Mouse (Mus musculus) neutrophil, adult 5-6 weeks (primary cell): Measurements from ENCODE around the gene Prkaa2. TPM values are rescaled to one million over a fixed set of nuclear protein-coding genes. Genes with fewer than 3 reads are reported as not detected.

Experiments
- ATAC-seq: fragments of 151-379, 151-347 bp; 2 replicates; pipeline ENCODE4 v1.8.0; 2017; ENCODE audit warnings: mild to moderate bottlenecking, moderate TSS enrichment; ENCODE audit not compliant: insufficient number of reproducible peaks, poor library complexity, low FRiP score, severe bottlenecking; ENCODE audit errors: extremely low read depth
- total RNA-seq: library from RNA; stranded (forward); fragments of 200-1000 nt; gene quantifications from 2 replicates; pipeline ENCODE4 v1.2.3, GENCODE M21; 2017

The Prkaa2 gene
- 0.12 and 0.25 TPM in 2 replicates for total RNA-seq

DNA sequence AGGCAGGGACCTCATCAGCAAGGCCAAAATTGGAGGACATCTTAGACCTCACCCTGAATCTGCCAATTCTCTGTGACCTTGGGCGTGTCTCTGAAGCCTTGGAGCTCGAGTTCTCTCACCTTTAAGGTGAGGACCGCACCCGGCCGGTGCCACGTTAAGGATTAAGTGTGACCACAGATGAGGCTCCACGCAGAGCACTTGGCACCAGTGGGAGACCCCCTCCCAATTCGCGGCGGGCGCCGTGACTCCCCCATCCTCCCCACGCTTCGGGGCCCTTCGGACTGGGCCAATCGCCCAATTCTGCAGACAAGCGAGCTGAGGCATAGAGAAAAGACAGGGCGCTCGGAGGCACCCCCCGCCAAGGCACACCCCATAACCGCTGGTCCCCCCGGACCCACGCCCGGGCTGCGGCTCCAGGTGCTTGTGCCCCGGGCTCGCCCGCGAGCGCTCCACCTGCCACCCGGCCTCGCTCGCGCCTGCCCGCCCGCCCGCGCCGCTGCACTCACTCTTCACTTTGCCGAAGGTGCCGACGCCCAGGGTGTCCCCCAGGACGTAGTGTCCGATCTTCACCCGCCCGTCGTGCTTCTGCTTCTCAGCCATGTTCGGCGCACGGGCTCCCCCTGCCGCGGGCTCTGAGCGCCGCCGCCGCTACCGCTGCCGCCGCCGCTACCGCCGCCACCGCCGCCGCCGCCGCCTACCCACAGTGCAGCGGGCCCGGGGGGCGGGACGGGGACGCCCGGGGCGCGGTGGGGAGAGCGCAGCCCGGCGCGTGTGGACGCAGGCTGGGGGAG, at the start of gene Prkaa2:
Prkaa2 (minus strand) TSS at position 692 of the 791 bp plus-strand sequence.
- ATAC-seq: 0 out of 2 replicates have a peak, but pooled peaks have one; percentile 33

DNA sequence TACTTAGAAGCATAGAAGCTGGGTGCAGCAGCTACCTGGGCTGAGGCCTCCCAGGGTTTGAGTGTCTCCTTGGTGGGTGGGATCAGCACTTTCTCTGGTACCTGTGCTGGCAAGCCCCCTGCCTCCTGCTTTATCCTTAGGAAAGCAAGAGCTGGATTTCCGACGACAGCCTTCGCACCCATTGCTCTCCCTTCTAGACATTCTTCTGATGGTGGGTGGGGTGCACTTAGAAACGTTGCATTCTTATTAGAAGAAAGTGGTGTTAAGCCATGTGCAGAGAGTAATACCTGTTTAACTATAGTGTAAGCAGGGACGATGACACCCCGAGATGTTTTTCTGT, 49.8 kb upstream of the Prkaa2 start:
- ATAC-seq: no peak

- no peak for ATAC-seq
These were observed 49.2 kb upstream of the Prkaa2 start for GRCm38 (mm10) chr4:105158651-105159530.

DNA sequence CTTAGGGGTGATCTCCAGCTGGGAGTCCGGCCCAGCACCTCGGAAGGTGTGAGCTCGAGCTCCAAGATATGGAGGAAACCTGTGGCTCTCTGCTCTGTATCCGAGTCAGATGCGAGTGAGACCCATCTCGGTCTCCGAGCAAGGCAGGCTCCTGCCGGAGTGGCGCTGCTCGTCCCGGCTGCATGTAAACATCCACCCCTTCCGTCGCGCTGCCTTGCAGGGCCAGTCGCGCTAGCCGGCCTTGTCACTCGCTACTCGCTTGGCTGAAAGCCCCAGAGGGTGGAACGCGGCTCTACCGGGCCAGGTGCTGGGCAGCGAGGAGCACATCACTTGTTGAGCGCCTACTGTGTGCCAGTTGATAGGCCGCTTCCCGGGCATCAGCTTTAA, 48.5 kb upstream of the Prkaa2 start:
- ATAC-seq: peak; percentile 79

DNA sequence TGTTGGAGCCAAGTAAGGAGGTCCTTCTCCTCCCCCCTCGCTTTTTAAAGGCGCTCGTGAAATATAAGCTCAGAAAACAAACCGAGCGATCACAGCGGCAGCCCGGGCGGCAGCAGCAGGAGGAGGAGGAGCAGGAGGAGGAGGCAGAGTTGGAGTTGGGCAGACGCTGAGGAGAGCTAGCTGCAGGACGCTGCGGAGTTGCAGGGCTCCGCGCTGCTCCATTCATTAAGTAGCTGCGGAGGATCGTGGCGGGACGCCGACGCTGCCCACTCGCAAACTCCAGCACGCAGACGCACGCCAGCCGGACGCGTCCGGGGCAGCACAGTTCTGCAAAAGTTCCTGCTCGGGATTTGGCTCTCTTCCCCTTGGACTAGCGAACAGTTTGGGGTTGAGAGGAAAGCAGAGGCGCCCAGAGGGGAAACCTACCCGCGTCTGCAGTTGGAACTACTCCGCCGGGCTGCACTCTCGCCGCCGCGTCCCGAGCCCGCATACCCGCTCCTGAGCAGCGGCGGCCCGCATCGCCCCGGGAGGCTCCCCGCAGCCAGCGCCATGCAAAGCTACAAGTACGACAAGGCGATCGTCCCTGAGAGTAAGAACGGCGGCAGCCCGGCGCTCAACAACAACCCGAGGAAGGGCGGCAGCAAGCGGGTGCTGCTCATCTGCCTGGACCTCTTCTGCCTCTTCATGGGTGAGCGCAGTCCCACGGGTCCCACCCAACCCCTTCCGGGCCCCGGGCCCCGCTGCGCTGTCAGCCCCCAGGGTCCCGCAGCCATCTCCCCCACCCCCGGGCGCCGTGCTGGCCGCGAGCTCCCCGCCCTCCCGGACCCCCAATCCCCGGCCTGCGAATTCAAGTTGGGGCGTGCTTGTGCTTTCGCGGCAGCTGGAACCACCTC, 47.8 kb upstream of the Prkaa2 start, which contains the start of gene Plpp3:
Plpp3 (plus strand) TSS at position 72 of the 893 bp plus-strand sequence.
- ATAC-seq: no peak

- no peak for ATAC-seq
These were observed 47.2 kb upstream of the Prkaa2 start for GRCm38 (mm10) chr4:105156955-105157275.

GRCm38 (mm10) chr4:105156281-105156680, 46.6 kb upstream of the Prkaa2 start:
- ATAC-seq: no peak

DNA sequence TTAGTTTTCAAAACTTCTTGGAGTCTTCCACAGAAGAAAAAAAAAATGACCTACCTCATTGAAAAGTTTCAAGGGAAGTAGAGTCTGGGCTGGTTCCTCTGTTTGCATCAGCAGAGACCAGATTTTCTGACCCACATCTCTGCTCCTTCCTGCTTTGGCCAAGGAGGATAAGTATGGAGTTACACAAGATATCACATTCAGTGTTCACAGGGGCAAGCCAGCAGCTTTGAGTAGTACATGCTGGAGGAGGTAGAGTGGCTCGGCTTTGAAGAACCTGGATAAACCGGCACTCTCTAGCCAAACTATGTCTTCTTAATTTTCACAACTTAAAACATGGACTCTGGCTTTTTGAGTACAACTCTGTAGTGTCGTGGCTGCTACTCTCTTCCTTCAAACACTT, 43.5 kb upstream of the Prkaa2 start:
- no peak for ATAC-seq

DNA sequence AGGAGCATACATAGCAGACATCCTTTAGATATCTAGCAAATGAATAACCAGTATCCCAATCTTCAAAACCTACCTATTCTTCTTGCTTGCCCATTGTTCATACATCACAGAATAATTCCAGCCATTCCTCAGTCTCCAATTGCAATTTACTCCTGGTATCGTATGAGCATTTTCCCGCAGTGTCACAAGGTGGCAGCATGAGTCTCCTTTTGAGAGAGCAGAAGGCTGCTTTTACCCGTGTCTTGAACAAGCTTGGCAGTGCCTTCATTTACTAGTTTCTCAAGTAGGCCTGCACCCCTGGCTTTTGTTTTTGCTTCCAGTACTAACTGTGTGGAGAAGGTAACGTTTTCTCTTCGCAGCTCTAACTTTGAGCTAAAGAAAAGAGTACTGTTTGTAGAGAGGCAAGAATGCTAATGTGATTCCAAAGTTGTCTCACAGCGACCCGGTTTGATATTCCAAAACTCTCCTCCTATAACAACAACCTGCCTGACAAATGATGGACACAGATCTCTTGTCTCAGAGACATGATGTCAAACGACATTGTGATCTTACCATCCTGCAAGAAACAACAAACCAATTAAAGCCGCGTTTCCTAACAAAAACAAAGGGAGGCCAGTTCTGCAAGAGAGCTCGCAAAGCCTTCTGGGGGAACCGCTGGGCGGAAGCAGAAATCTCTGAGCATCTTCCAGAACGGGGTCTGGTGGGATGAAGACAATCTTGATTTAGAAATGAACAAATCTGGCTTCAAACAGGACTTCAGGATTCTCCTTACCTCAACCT, 42.4 kb upstream of the Prkaa2 start:
- peak; percentile 74; the same call in 1 of the 2 replicates for ATAC-seq

DNA sequence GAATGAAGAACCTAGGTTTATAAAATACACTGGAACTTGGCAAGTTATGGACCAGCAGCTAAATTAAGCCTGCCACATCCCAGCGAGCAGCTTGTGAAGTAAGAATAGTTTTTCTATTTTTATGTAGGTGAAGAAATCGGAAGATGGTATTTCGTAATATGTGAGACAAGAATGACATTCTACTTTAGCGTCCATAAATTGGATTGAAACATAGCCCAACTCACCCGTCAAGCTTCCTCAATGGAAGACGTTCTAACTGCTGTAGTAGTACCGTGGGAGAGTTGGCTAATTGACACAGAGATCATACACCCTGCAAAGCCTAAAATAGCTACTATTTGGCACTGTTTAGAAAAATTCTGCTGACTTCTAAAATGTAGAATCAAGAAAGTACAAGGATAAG, 39.8 kb upstream of the Prkaa2 start:
- ATAC-seq: no peak

DNA sequence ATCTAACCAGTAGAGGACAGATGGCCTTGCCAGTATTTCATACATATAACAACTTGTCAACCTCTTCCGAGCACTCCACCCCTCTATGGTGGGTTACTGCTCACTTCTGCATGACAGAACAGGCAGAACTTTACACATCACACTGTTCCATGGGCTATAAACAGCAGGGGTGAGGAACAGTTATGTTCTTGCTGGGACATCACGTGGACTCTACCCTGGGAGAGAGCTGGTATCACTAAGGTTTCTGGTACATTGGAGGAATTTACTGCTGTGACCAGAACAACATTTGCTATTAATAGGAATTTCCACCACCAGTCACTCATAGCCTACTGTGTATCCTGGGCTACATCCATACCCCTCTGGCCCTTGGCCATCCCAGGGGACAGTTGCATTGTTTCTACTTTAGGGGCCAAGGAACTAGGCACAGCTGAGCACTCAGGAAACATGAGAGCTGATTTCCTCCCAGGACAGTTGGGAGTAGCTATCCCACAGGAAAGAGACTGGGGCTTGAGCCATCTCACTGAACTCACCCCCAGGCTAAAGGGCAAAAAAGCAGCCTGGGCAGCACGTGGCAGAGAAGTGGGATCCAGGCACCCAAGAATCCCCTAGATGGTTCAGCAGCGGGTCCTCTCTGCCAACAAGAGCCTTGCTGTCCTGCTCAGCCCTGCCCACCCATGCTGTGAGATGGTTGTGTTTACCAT, 23.8 kb upstream of the Prkaa2 start:
- no peak for ATAC-seq

GRCm38 (mm10) chr4:105131756-105132314, 22.1 kb upstream of the Prkaa2 start:
- ATAC-seq: no peak

DNA sequence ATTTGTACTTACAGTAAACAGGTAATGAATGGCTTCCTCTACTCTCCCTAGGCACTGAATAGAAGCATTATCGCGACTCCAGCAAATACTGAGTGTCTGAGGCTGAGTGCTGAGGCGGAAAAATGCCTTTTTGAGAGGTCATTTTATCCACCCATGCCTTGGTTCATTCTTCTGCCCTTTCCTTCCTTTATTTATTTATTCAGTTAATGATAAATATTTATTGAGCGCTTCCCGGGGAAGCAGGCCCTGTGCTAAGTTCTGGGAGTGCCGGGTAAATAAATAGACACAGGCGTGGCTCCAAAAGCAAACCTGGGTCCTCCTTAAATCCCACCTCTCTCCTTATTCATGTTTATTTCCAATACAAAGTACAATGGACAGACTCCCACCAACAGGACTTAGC, 19.5 kb upstream of the Prkaa2 start:
- no peak for ATAC-seq

DNA sequence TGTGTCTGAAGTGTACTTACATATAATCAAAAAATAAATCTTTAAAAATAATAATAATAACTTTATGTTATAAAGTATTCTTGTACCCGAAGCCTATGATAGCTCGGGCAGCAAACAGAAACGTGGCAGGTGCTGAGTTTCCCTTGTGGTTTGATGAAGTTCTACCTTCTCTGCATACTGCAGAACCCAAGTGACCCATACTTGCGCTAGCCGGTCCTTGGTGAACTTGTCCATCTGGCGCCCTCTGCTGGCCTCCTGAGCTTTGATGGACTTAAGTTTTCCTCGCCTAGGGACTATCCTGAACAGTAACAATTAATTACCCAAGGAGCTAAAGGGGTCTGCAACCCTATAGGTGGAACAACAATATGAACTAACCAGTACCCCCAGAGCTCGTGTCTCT, 12.7 kb upstream of the Prkaa2 start:
- no peak for ATAC-seq

- no peak for ATAC-seq
These were observed 11.4 kb upstream of the Prkaa2 start for GRCm38 (mm10) chr4:105121081-105121480.

- ATAC-seq: no peak
These were observed 3.8 kb upstream of the Prkaa2 start for GRCm38 (mm10) chr4:105113468-105113867.

DNA sequence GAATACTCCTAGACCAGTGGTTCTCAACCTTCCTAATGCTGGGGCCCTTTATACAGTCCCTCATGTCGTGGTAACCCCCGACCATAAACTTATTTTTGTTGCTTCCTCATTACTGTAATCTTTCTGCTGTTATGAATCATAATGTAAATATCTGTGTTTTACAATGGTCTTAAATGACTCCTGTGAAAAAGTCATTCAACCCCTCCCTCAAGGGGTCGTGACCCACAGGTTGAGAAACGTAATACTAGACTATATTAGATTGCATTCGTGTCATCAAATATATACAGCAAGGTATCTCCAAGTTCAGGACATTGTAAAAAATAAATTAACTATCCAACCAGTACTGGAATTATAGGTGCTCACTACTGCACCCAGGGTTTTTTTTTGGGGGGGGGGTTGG, 3.4 kb upstream of the Prkaa2 start:
- no peak for ATAC-seq

DNA sequence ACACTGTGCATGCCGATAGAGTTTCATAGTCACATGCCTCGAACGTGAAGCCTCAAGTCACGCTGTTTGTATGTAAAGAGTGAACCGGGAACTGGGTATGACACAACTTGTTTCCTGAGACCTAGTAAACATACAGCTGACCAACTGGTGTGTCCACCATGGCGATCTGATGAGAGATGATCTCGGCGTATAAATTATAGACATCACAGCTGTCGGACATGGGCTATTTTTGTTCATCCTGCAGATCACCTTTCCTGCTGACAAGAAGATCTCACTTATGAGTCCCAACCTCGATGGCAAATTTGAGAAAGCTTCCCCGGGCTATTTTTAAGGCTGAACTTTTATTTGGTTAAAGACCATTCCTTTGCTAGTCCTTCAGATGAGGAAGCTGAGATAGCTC, 2.1 kb upstream of the Prkaa2 start:
- no peak for ATAC-seq
